Mouse (Mus musculus): ENCODE data around the gene Gpalpp1. TPM values are rescaled to one million over a fixed set of nuclear protein-coding genes. Genes with fewer than 3 reads are reported as not detected.

Gene Gpalpp1
- polyA plus RNA-seq, 1 experiment from 2014 or later = 11.0 TPM

- H3K27ac ChIP-seq (replicated peaks in 1 of 2; ENCODE audit: control insufficient read depth in 1 of 2, insufficient read depth in 1 of 2, low read depth in 2 of 2, low read length in 2 of 2) = no peak overlapping the region
- H3K27me3 ChIP-seq (ENCODE audit: control insufficient read depth, insufficient read depth, low read length) = no peaks in the 10 kb centered on the region
- ATAC-seq (ENCODE audit: insufficient number of reproducible peaks, insufficient read depth, low FRiP score, low read depth) = no peak
- H3K4me3 ChIP-seq (ENCODE audit: control insufficient read depth in 1 of 2, insufficient read depth in 1 of 2, low read depth in 1 of 2, low read length in 2 of 2) = no peak overlapping the region
- H3K4me2 ChIP-seq (ENCODE audit: low read length) = no peak overlapping the region
- H3K4me1 ChIP-seq (ENCODE audit: control insufficient read depth in 2 of 2, insufficient read depth in 2 of 2, low read length in 2 of 2) = no peaks in the 10 kb centered on the region
- no peaks in the 10 kb centered on the region for H3K9me3 ChIP-seq (ENCODE audit: control insufficient read depth, low read length)
- H3K36me3 ChIP-seq (ENCODE audit: control insufficient read depth, insufficient read depth, low read length) = no peaks in the 10 kb centered on the region
- no peak overlapping the region for H3K9ac ChIP-seq (ENCODE audit: low read length)
- WGBS = 58% methylated on average over 4 of the region's 4 CpGs
Observed at GRCm38 (mm10) chr14:76075721-76076120, 34.8 kb downstream of the Gpalpp1 start.

GRCm38 (mm10) chr14:76074206-76074605 lies 36.4 kb downstream of the Gpalpp1 start:
- H3K9ac ChIP-seq (ENCODE audit: low read length) = no peak overlapping the region
- no peaks in the 10 kb centered on the region for H3K36me3 ChIP-seq (ENCODE audit: control insufficient read depth, insufficient read depth, low read length)
- 73% methylated on average over 1 of the region's 1 CpGs for WGBS
- no peaks in the 10 kb centered on the region for H3K9me3 ChIP-seq (ENCODE audit: control insufficient read depth, low read length)
- H3K27ac ChIP-seq (replicated peaks in 1 of 2; ENCODE audit: control insufficient read depth in 1 of 2, insufficient read depth in 1 of 2, low read depth in 2 of 2, low read length in 2 of 2) = no peak overlapping the region
- ATAC-seq (ENCODE audit: insufficient number of reproducible peaks, insufficient read depth, low FRiP score, low read depth) = no peak
- H3K4me1 ChIP-seq (ENCODE audit: control insufficient read depth in 2 of 2, insufficient read depth in 2 of 2, low read length in 2 of 2) = no peaks in the 10 kb centered on the region
- H3K27me3 ChIP-seq (ENCODE audit: control insufficient read depth, insufficient read depth, low read length) = no peaks in the 10 kb centered on the region
- no peak overlapping the region for H3K4me2 ChIP-seq (ENCODE audit: low read length)
- H3K4me3 ChIP-seq (ENCODE audit: control insufficient read depth in 1 of 2, insufficient read depth in 1 of 2, low read depth in 1 of 2, low read length in 2 of 2) = no peak overlapping the region

DNA sequence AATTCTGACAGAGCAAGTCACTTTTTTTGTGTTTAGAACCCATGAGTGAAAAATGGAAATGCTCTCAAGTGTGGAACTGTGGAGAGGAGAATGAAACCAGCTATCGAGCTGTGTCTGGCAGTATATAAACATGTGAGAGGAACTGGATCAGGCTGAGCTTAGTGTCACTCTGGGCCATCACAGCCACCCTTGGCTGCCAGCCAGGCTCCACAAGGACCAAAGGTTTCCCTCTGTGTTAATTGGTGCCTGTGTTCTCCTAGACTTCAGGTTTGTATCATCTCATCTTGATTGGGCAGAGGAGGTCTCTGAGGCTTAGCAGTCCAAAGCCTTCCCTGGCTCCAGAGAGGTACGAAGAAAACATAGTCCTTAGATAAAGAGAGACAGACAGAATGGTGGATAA lies 37.9 kb downstream of the Gpalpp1 start:
- WGBS = 31% methylated on average over 2 of the region's 2 CpGs
- no peak overlapping the region for H3K4me3 ChIP-seq (ENCODE audit: control insufficient read depth in 1 of 2, insufficient read depth in 1 of 2, low read depth in 1 of 2, low read length in 2 of 2)
- H3K36me3 ChIP-seq (ENCODE audit: control insufficient read depth, insufficient read depth, low read length) = no peaks in the 10 kb centered on the region
- H3K27me3 ChIP-seq (ENCODE audit: control insufficient read depth, insufficient read depth, low read length) = no peaks in the 10 kb centered on the region
- ATAC-seq (ENCODE audit: insufficient number of reproducible peaks, insufficient read depth, low FRiP score, low read depth) = no peak
- no peaks in the 10 kb centered on the region for H3K9me3 ChIP-seq (ENCODE audit: control insufficient read depth, low read length)
- H3K27ac ChIP-seq (replicated peaks in 1 of 2; ENCODE audit: control insufficient read depth in 1 of 2, insufficient read depth in 1 of 2, low read depth in 2 of 2, low read length in 2 of 2) = no peak overlapping the region
- no peaks in the 10 kb centered on the region for H3K4me1 ChIP-seq (ENCODE audit: control insufficient read depth in 2 of 2, insufficient read depth in 2 of 2, low read length in 2 of 2)
- H3K9ac ChIP-seq (ENCODE audit: low read length) = no peak overlapping the region
- no peak overlapping the region for H3K4me2 ChIP-seq (ENCODE audit: low read length)

- H3K9me3 ChIP-seq (ENCODE audit: control insufficient read depth, low read length) = no peaks in the 10 kb centered on the region
- H3K27ac ChIP-seq (replicated peaks in 1 of 2; ENCODE audit: control insufficient read depth in 1 of 2, insufficient read depth in 1 of 2, low read depth in 2 of 2, low read length in 2 of 2) = no peak overlapping the region
- 84% methylated on average over 4 of the region's 4 CpGs for WGBS
- no peaks in the 10 kb centered on the region for H3K4me1 ChIP-seq (ENCODE audit: control insufficient read depth in 2 of 2, insufficient read depth in 2 of 2, low read length in 2 of 2)
- no peaks in the 10 kb centered on the region for H3K36me3 ChIP-seq (ENCODE audit: control insufficient read depth, insufficient read depth, low read length)
- H3K4me2 ChIP-seq (ENCODE audit: low read length) = no peak overlapping the region
- ATAC-seq (ENCODE audit: insufficient number of reproducible peaks, insufficient read depth, low FRiP score, low read depth) = no peak
- H3K9ac ChIP-seq (ENCODE audit: low read length) = no peak overlapping the region
- no peaks in the 10 kb centered on the region for H3K27me3 ChIP-seq (ENCODE audit: control insufficient read depth, insufficient read depth, low read length)
- no peak overlapping the region for H3K4me3 ChIP-seq (ENCODE audit: control insufficient read depth in 1 of 2, insufficient read depth in 1 of 2, low read depth in 1 of 2, low read length in 2 of 2)
Observed at GRCm38 (mm10) chr14:76069296-76069695, 41.3 kb downstream of the Gpalpp1 start.

- Histone ChIP-seq H3K27ac (replicated peaks in 1 of 2; ENCODE audit: control insufficient read depth in 1 of 2, insufficient read depth in 1 of 2, low read depth in 2 of 2, low read length in 2 of 2) (no peak overlapping the region), H3K27me3 (ENCODE audit: control insufficient read depth, insufficient read depth, low read length) (no peaks in the 10 kb centered on the region), H3K9ac (ENCODE audit: low read length) (no peak overlapping the region), H3K36me3 (ENCODE audit: control insufficient read depth, insufficient read depth, low read length) (no peaks in the 10 kb centered on the region), H3K4me2 (ENCODE audit: low read length) (no peak overlapping the region), H3K4me1 (ENCODE audit: control insufficient read depth in 2 of 2, insufficient read depth in 2 of 2, low read length in 2 of 2) (no peaks in the 10 kb centered on the region), H3K9me3 (ENCODE audit: control insufficient read depth, low read length) (no peaks in the 10 kb centered on the region), H3K4me3 (ENCODE audit: control insufficient read depth in 1 of 2, insufficient read depth in 1 of 2, low read depth in 1 of 2, low read length in 2 of 2) (no peak overlapping the region)
- no peak for ATAC-seq (ENCODE audit: insufficient number of reproducible peaks, insufficient read depth, low FRiP score, low read depth)
- WGBS = 48% methylated on average over 4 of the region's 4 CpGs
Observed at GRCm38 (mm10) chr14:76068296-76068695, 42.3 kb downstream of the Gpalpp1 start.

DNA sequence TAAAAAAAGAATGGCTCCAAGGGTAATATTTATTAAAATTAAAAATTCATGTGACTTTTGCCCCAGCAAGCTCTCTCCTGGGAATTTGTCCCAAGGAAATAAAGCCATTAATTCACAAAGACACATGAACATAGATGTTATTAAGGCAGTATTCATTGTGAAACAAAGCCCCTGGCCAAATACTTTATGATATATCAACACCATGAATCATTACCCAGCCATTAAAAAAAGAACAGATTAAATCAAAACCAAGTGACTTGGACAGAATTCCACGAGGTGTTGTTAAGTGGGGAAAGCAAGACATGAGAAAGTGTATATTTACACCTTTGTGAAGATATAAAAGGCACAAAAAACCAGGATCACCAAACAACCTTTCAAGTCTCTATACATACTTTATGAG lies 43.3 kb downstream of the Gpalpp1 start:
- Histone ChIP-seq H3K36me3 (ENCODE audit: control insufficient read depth, insufficient read depth, low read length) (no peaks in the 10 kb centered on the region), H3K9ac (ENCODE audit: low read length) (no peak overlapping the region), H3K27me3 (ENCODE audit: control insufficient read depth, insufficient read depth, low read length) (no peaks in the 10 kb centered on the region), H3K4me2 (ENCODE audit: low read length) (no peak overlapping the region), H3K27ac (replicated peaks in 1 of 2; ENCODE audit: control insufficient read depth in 1 of 2, insufficient read depth in 1 of 2, low read depth in 2 of 2, low read length in 2 of 2) (no peak overlapping the region), H3K4me1 (ENCODE audit: control insufficient read depth in 2 of 2, insufficient read depth in 2 of 2, low read length in 2 of 2) (no peaks in the 10 kb centered on the region), H3K4me3 (ENCODE audit: control insufficient read depth in 1 of 2, insufficient read depth in 1 of 2, low read depth in 1 of 2, low read length in 2 of 2) (no peak overlapping the region), H3K9me3 (ENCODE audit: control insufficient read depth, low read length) (no peaks in the 10 kb centered on the region)
- WGBS = 67% methylated on average over 1 of the region's 1 CpGs
- ATAC-seq (ENCODE audit: insufficient number of reproducible peaks, insufficient read depth, low FRiP score, low read depth) = no peak

- no peaks in the 10 kb centered on the region for H3K36me3 ChIP-seq (ENCODE audit: control insufficient read depth, insufficient read depth, low read length)
- H3K4me1 ChIP-seq (ENCODE audit: control insufficient read depth in 2 of 2, insufficient read depth in 2 of 2, low read length in 2 of 2) = peaks cover 3 to 4% of the 10 kb centered on the region in 2 experiments
- H3K27ac ChIP-seq (replicated peaks in 1 of 2; ENCODE audit: control insufficient read depth in 1 of 2, insufficient read depth in 1 of 2, low read depth in 2 of 2, low read length in 2 of 2) = no peak overlapping the region
- no peak overlapping the region for H3K9ac ChIP-seq (ENCODE audit: low read length)
- no peaks in the 10 kb centered on the region for H3K9me3 ChIP-seq (ENCODE audit: control insufficient read depth, low read length)
- ATAC-seq (ENCODE audit: insufficient number of reproducible peaks, insufficient read depth, low FRiP score, low read depth) = no peak
- no peak overlapping the region for H3K4me3 ChIP-seq (ENCODE audit: control insufficient read depth in 1 of 2, insufficient read depth in 1 of 2, low read depth in 1 of 2, low read length in 2 of 2)
- H3K27me3 ChIP-seq (ENCODE audit: control insufficient read depth, insufficient read depth, low read length) = no peaks in the 10 kb centered on the region
- WGBS = 72% methylated on average over 5 of the region's 5 CpGs
- H3K4me2 ChIP-seq (ENCODE audit: low read length) = no peak overlapping the region
Observed at GRCm38 (mm10) chr14:76059441-76059840, 51.1 kb downstream of the Gpalpp1 start.

DNA sequence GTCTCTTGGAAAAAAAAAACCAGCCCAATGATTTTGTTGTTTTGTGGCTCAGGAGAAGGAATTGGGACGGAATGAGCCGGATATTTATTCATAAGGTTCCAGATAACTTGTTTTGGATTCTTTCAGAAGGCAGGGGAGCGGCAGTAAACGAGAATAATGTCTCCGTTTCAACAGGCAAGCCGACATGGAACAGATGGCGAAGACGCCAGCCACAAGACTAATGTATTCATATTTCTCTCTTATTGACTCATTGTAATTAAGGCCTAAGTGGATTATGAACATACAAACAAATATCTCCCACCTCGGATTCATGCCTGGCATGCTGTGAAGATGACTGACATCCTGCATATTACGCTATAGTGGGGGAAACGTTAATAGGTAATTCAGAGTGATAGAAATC lies 56.8 kb downstream of the Gpalpp1 start:
- H3K9me3 ChIP-seq (ENCODE audit: control insufficient read depth, low read length) = no peaks in the 10 kb centered on the region
- H3K27ac ChIP-seq (replicated peaks in 1 of 2; ENCODE audit: control insufficient read depth in 1 of 2, insufficient read depth in 1 of 2, low read depth in 2 of 2, low read length in 2 of 2) = peak overlapping the region; percentile 20 to 26; a peak in 1 of 4 replicates
- no peak for ATAC-seq (ENCODE audit: insufficient number of reproducible peaks, insufficient read depth, low FRiP score, low read depth)
- no peak overlapping the region for H3K9ac ChIP-seq (ENCODE audit: low read length)
- no peaks in the 10 kb centered on the region for H3K27me3 ChIP-seq (ENCODE audit: control insufficient read depth, insufficient read depth, low read length)
- H3K4me3 ChIP-seq (ENCODE audit: control insufficient read depth in 1 of 2, insufficient read depth in 1 of 2, low read depth in 1 of 2, low read length in 2 of 2) = no peak overlapping the region
- no peak overlapping the region for H3K4me2 ChIP-seq (ENCODE audit: low read length)
- WGBS = 73% methylated on average over 11 of the region's 11 CpGs
- H3K4me1 ChIP-seq (ENCODE audit: control insufficient read depth in 2 of 2, insufficient read depth in 2 of 2, low read length in 2 of 2) = peaks cover 5 to 10% of the 10 kb centered on the region in 2 experiments
- H3K36me3 ChIP-seq (ENCODE audit: control insufficient read depth, insufficient read depth, low read length) = no peaks in the 10 kb centered on the region

Data from heart, embryonic 14.5 days (tissue).